Mouse (Mus musculus) limb, embryonic 12.5 days (tissue): ENCODE measurements at regions not wholly inside any gene's neighbourhood (a gene's known extent, or its start where the extent isn't known, plus 50 kb on each side); places are given as distances from the start of the nearest gene placed in this dataset.

Source experiments
- ATAC-seq: fragments of 200-750 bp; cut with Nextera tagmentation; 2 replicates; pipeline ENCODE4 v1.8.0; 2017; ENCODE audit warnings: low read depth, moderate TSS enrichment; ENCODE audit not compliant: insufficient number of reproducible peaks, insufficient read depth, low FRiP score, low TSS enrichment
- H3K27ac ChIP-seq: fragments of 300-500 bp; sonication (generic); 2 replicates; pipeline ENCODE4 v1.5.1; 2016; ENCODE audit warnings: mild to moderate bottlenecking, moderate library complexity
- H3K27me3 ChIP-seq: fragments of 300-500 bp; sonication (generic); 2 replicates; pipeline ENCODE4 v1.6.1; 2016; ENCODE audit warnings: mild to moderate bottlenecking, moderate library complexity
- H3K36me3 ChIP-seq: fragments of 300-500 bp; sonication (generic); 2 replicates; pipeline ENCODE4 v1.6.1; 2016; ENCODE audit warnings: mild to moderate bottlenecking, moderate library complexity
- H3K4me1 ChIP-seq: fragments of 300-500 bp; sonication (generic); replicated peaks from 2 replicates; pipeline ENCODE4 v1.6.1; 2016
- H3K4me2 ChIP-seq: fragments of 300-500 bp; sonication (generic); 2 replicates; pipeline ENCODE4 v1.6.1; 2016; ENCODE audit warnings: mild to moderate bottlenecking, moderate library complexity
- H3K4me3 ChIP-seq: fragments of 300-500 bp; sonication (generic); replicated peaks from 2 replicates; pipeline ENCODE4 v1.5.1; 2016; ENCODE audit warnings: mild to moderate bottlenecking
- H3K9ac ChIP-seq: fragments of 300-500 bp; sonication (generic); replicated peaks from 2 replicates; pipeline ENCODE4 v1.6.1; 2016; ENCODE audit warnings: mild to moderate bottlenecking, moderate library complexity
- H3K9me3 ChIP-seq: fragments of 300-500 bp; sonication (generic); 2 replicates; pipeline ENCODE4 v1.6.1; 2016; ENCODE audit warnings: mild to moderate bottlenecking, moderate library complexity
- WGBS: fragments of 180-500 bp; shearing (Covaris S2); methylation state at CpG from one replicate; pipeline ENCODE4 v1.1.7; 2016; 5-methylcytosine and 5-hydroxymethylcytosine counted together

DNA sequence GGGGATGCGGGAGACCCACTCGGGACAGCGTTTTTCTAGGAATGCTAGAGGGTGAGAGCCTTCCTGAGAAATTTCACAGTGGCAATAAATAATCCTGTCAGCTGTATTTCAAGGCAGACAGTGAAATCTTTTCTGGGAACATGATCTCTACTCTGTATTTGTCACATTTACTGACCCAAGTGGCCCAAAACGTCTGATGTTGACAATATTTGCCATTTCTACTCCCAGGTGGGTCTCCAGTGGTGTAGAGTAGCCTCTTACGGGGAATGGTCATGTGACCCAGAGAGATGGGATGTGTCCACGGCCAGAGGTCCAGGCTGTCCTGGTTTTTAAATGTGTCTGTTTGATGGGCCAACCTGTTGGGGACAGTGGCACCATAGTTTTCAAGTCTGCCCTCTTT, 183.5 kb downstream of the Pten start:
- H3K4me3 ChIP-seq, result no peak overlapping the region
- no peak overlapping the region for H3K9ac ChIP-seq
- no peak overlapping the region for H3K27ac ChIP-seq
- H3K9me3 ChIP-seq, result no peaks in the 10 kb centered on the region
- no peak overlapping the region for H3K4me2 ChIP-seq
- H3K4me1 ChIP-seq, result no peaks in the 10 kb centered on the region
- ATAC-seq, result no peak
- no peaks in the 10 kb centered on the region for H3K27me3 ChIP-seq
- WGBS, result 71% methylated on average over 6 of the region's 6 CpGs
- no peaks in the 10 kb centered on the region for H3K36me3 ChIP-seq

DNA sequence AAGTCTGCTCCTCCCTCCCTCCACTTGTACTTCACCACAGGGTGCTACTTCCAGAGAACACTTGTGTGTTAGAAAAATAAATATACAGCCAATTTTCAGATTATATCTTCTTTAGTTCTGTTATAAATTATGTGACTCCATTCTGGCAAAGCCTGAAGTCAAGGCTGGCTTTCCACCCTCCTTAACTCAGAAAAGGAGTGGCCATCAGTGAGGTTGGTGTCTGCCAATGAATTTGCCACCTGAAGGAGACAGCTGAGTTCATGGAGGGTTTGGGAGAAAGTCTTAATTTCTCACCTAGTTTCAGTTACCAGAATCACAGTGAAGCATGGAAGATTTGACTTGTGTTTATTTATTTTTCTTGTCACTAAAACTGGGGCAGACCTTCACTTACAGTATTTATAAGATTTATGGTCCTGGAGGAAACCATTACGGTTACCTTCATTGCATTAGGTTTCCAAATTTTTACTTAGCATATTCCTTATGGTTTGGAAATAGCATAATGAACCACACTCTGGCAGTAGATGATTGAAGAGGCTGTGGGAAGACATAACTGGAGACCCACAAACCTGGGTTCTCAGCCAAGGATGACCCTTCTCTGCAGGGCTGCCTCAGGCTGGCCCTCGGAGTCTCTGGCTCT, 186.4 kb downstream of the Pten start:
- Histone ChIP-seq H3K4me2 (no peak overlapping the region), H3K4me3 (no peak overlapping the region), H3K9ac (no peak overlapping the region), H3K4me1 (no peaks in the 10 kb centered on the region), H3K27ac (no peak overlapping the region), H3K27me3 (no peaks in the 10 kb centered on the region), H3K36me3 (no peaks in the 10 kb centered on the region), H3K9me3 (no peaks in the 10 kb centered on the region)
- no peak for ATAC-seq
- 82% methylated on average over 2 of the region's 2 CpGs for WGBS

- Histone ChIP-seq H3K4me3 (no peak overlapping the region), H3K27ac (no peak overlapping the region), H3K36me3 (no peaks in the 10 kb centered on the region), H3K27me3 (no peaks in the 10 kb centered on the region), H3K4me1 (no peaks in the 10 kb centered on the region), H3K9ac (no peak overlapping the region), H3K9me3 (no peaks in the 10 kb centered on the region), H3K4me2 (no peak overlapping the region)
- no peak for ATAC-seq
- WGBS, result 79% methylated on average over 12 of the region's 12 CpGs
Observed at GRCm38 (mm10) chr19:32947081-32947855, 190.0 kb downstream of the Pten start.

GRCm38 (mm10) chr19:32950252-32950651, 193.0 kb downstream of the Pten start:
- no peak overlapping the region for H3K4me2 ChIP-seq
- H3K9me3 ChIP-seq, result no peaks in the 10 kb centered on the region
- no peak for ATAC-seq
- H3K27me3 ChIP-seq, result no peaks in the 10 kb centered on the region
- no peak overlapping the region for H3K27ac ChIP-seq
- H3K9ac ChIP-seq, result no peak overlapping the region
- H3K4me3 ChIP-seq, result no peak overlapping the region
- H3K4me1 ChIP-seq, result no peaks in the 10 kb centered on the region
- H3K36me3 ChIP-seq, result no peaks in the 10 kb centered on the region
- WGBS, result 80% methylated on average over 3 of the region's 3 CpGs

DNA sequence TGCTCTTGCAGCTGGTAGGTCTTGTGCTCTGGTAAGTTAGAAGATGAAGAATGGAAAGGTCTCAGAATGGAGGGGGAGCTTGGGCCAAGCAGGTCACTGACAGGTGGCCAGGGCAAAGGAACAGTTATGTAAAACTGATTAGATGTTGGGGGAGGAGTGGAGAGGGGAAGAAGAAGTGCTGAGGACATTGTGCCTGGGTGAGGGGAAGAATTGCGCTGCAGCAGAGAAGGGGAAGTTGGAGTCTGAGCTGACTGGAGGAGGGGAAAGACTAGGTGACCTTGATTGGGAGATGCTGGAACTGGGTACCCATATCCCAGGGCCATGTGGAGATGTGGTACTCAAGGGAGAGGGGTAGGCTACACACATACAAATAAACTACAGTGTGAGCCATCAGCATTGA, 193.5 kb downstream of the Pten start:
- 75% methylated on average over 1 of the region's 1 CpGs for WGBS
- Histone ChIP-seq H3K4me3 (no peak overlapping the region), H3K9me3 (no peaks in the 10 kb centered on the region), H3K4me2 (no peak overlapping the region), H3K4me1 (no peaks in the 10 kb centered on the region), H3K27ac (no peak overlapping the region), H3K9ac (no peak overlapping the region), H3K27me3 (peaks cover 3% of the 10 kb centered on the region; the same call in 1 of the 2 replicates), H3K36me3 (no peaks in the 10 kb centered on the region)
- ATAC-seq, result no peak

DNA sequence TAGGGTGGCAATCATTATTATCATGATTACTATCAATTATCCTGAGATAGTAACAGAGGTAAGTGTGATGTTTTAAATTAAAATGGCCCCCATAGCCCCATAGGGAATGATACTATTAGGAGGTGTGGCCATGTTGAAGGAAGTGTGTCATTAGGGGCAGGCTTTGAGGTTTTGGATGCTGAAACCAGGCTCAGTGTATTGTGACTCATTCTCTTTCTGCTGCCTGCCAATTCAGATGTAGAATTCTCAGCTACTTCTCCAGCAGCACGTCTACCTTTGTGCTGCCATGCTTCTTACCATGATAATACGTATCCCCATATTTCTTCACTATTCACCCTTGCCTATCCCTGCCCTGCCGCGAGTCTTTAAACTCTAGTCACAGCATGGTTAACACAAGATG, 195.1 kb downstream of the Pten start:
- no peak for ATAC-seq
- H3K9ac ChIP-seq, result no peak overlapping the region
- WGBS, result 87% methylated on average over 4 of the region's 4 CpGs
- H3K4me2 ChIP-seq, result no peak overlapping the region
- H3K4me1 ChIP-seq, result peaks cover 11% of the 10 kb centered on the region; the same call in 1 of the 2 replicates
- no peak overlapping the region for H3K4me3 ChIP-seq
- no peaks in the 10 kb centered on the region for H3K9me3 ChIP-seq
- no peaks in the 10 kb centered on the region for H3K36me3 ChIP-seq
- no peak overlapping the region for H3K27ac ChIP-seq
- H3K27me3 ChIP-seq, result peaks cover 3% of the 10 kb centered on the region

- H3K36me3 ChIP-seq, result no peaks in the 10 kb centered on the region
- H3K9me3 ChIP-seq, result no peaks in the 10 kb centered on the region
- no peak overlapping the region for H3K4me2 ChIP-seq
- H3K4me3 ChIP-seq, result no peak overlapping the region
- peaks cover 7% of the 10 kb centered on the region for H3K27me3 ChIP-seq
- 74% methylated on average over 11 of the region's 11 CpGs for WGBS
- ATAC-seq, result no peak
- H3K9ac ChIP-seq, result no peak overlapping the region
- peaks cover 11% of the 10 kb centered on the region; the same call in 1 of the 2 replicates for H3K4me1 ChIP-seq
- no peak overlapping the region for H3K27ac ChIP-seq
Observed at GRCm38 (mm10) chr19:32952928-32953687, 195.8 kb downstream of the Pten start.

- no peaks in the 10 kb centered on the region for H3K36me3 ChIP-seq
- no peaks in the 10 kb centered on the region for H3K9me3 ChIP-seq
- no peak overlapping the region for H3K4me2 ChIP-seq
- ATAC-seq, result no peak
- H3K4me1 ChIP-seq, result peaks cover 11% of the 10 kb centered on the region; the same call in 1 of the 2 replicates
- no peak overlapping the region for H3K27ac ChIP-seq
- H3K27me3 ChIP-seq, result peaks cover 16% of the 10 kb centered on the region
- H3K4me3 ChIP-seq, result no peak overlapping the region
- H3K9ac ChIP-seq, result no peak overlapping the region
- WGBS, result 57% methylated on average over 4 of the region's 4 CpGs
Observed at GRCm38 (mm10) chr19:32954001-32954605, 196.8 kb downstream of the Pten start.

DNA sequence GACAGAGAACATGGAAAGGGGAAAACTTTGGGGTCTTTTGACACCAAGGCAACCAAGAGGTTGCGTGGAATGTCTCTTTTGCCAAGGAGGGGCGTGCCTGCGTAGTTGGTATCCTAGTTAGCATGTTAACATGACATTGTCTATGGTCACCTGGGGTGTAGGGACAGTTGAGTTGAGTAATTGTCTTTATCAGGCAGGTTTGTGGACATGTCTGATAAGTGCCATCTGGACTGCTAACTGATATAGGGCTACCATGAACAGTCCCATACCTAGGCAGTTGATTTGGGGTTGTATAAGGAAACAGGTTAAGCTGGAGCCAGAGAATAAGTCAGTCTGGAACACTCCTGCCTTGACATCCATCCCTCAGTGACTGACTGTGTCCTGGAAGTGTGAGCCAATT, 197.6 kb downstream of the Pten start:
- peaks cover 16% of the 10 kb centered on the region for H3K27me3 ChIP-seq
- no peak overlapping the region for H3K27ac ChIP-seq
- no peak overlapping the region for H3K9ac ChIP-seq
- H3K4me2 ChIP-seq, result no peak overlapping the region
- no peaks in the 10 kb centered on the region for H3K9me3 ChIP-seq
- no peaks in the 10 kb centered on the region for H3K36me3 ChIP-seq
- peaks cover 11% of the 10 kb centered on the region; the same call in 1 of the 2 replicates for H3K4me1 ChIP-seq
- no peak for ATAC-seq
- WGBS, result 97% methylated on average over 3 of the region's 3 CpGs
- no peak overlapping the region for H3K4me3 ChIP-seq

DNA sequence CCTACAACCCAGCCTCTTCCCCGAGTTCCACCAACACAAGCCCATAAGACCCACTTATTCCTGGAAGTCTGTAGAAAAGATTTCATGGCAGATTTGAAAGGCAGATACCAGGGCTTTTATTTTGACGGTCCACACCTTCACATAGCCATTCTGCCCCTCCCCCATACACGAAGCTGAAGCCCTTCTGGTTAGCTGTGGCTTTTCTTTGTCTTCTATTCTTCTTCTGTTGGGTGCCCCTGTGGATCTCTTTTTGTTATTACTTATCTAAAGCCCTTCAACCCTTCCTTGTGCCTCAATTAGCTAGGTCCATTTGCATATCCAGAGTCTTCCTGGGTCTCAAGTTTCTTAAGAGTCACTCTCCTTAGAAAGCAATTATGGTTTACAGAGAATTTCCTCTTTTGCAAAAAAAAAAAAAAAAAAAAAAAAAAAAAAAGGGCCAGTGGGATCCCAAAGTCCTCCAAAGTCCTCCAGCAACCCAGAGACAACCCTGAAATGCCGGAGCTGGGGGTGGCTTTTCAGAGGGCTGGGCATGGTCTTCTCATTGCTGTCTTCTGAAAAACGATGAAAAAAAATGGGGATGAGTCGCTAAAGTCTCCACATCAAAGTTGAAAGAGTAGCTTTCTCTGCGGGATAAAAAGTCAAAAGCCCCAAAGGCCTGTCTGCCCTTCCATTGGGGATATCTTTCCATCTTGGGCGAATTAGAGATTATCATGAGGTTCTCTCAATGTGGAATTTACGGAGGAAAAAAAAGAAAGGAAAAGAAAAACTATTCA, 199.0 kb downstream of the Pten start:
- Histone ChIP-seq H3K36me3 (no peaks in the 10 kb centered on the region), H3K4me1 (peaks cover 11% of the 10 kb centered on the region; the same call in 1 of the 2 replicates), H3K9ac (no peak overlapping the region), H3K27ac (no peak overlapping the region), H3K9me3 (no peaks in the 10 kb centered on the region), H3K4me2 (peak overlapping the region; percentile 58), H3K4me3 (peak overlapping the region; percentile 22), H3K27me3 (peaks cover 22% of the 10 kb centered on the region)
- no peak for ATAC-seq
- WGBS, result 6% methylated on average over 9 of the region's 9 CpGs
